Mouse (Mus musculus) heart, embryonic 16.5 days (tissue): ENCODE results near the gene Capn13. TPM values are rescaled to one million over a fixed set of nuclear protein-coding genes. Genes with fewer than 3 reads are reported as not detected.

Source experiments
- ATAC-seq: fragments of 200-750 bp; cut with Nextera tagmentation; replicated peaks from 2 replicates; pipeline ENCODE4 v1.8.0; 2017; ENCODE audit warnings: moderate number of reproducible peaks; ENCODE audit not compliant: insufficient read depth, low FRiP score; ENCODE audit errors: extremely low read depth
- H3K27ac ChIP-seq: fragments of 300-500 bp; sonication (generic); 2 replicates; pipeline ENCODE4 v1.5.1; 2014; ENCODE audit warnings: mild to moderate bottlenecking, low read length, control low read depth, moderate library complexity
- H3K27me3 ChIP-seq: fragments of 300-500 bp; sonication (generic); 2 replicates; pipeline ENCODE4 v1.6.1; 2014; ENCODE audit warnings: low read length, mixed read lengths; ENCODE audit not compliant: control insufficient read depth, insufficient read depth
- H3K36me3 ChIP-seq: fragments of 300-500 bp; sonication (generic); 2 replicates; pipeline ENCODE4 v1.6.1; 2014; ENCODE audit not compliant: control insufficient read depth, insufficient read depth
- H3K4me1 ChIP-seq: fragments of 300-500 bp; sonication (generic); 2 replicates; pipeline ENCODE4 v1.6.1; 2014; ENCODE audit warnings: low read length, mixed read lengths; ENCODE audit not compliant: control insufficient read depth, insufficient read depth
- H3K4me2 ChIP-seq: fragments of 300-500 bp; sonication (generic); 2 replicates; pipeline ENCODE4 v1.6.1; 2014; ENCODE audit warnings: low read depth, mild to moderate bottlenecking, control low read depth, low read length
- H3K4me3 ChIP-seq: fragments of 300-500 bp; sonication (generic); 2 replicates; pipeline ENCODE4 v1.5.1; 2014; ENCODE audit warnings: mild to moderate bottlenecking, control low read depth, low read length
- H3K9ac ChIP-seq: fragments of 300-500 bp; sonication (generic); 2 replicates; pipeline ENCODE4 v1.6.1; 2014; ENCODE audit warnings: low read length, control low read depth
- H3K9me3 ChIP-seq: fragments of 300-500 bp; sonication (generic); replicated peaks from 2 replicates; pipeline ENCODE4 v1.6.1; 2016; ENCODE audit warnings: low read length; ENCODE audit not compliant: control insufficient read depth
- WGBS: fragments of 180-500 bp; shearing (Covaris S2); extraction: QIAGEN DNeasy Blood & Tissue Kit; methylation state at CpG from one replicate; pipeline ENCODE4 v1.1.7; 2014; 5-methylcytosine and 5-hydroxymethylcytosine counted together
- polyA plus RNA-seq: library from polyadenylated mRNA; unstranded; fragments of >200 nt; fragmentation: Nextera tagmentation; extraction: Ambion mirVana; gene quantifications from 2 replicates; pipeline ENCODE4 v1.2.1, GENCODE M21; 2015

Gene Capn13
- polyA plus RNA-seq, 1 experiment from 2014 or later, result not detected

GRCm38 (mm10) chr17:73399136-73399535, 1.5 kb downstream of the Capn13 start:
- H3K27me3 ChIP-seq, result no peaks in the 10 kb centered on the region
- WGBS, result 56% methylated on average over 2 of the region's 2 CpGs
- H3K36me3 ChIP-seq, result no peaks in the 10 kb centered on the region
- no peak overlapping the region for H3K4me3 ChIP-seq
- H3K4me1 ChIP-seq, result no peaks in the 10 kb centered on the region
- no peak overlapping the region for H3K9ac ChIP-seq
- ATAC-seq, result no peak
- H3K27ac ChIP-seq, result no peak overlapping the region
- H3K4me2 ChIP-seq, result no peak overlapping the region
- no peaks in the 10 kb centered on the region for H3K9me3 ChIP-seq

GRCm38 (mm10) chr17:73393361-73393760, 7.3 kb downstream of the Capn13 start:
- Histone ChIP-seq H3K27me3 (no peaks in the 10 kb centered on the region), H3K4me2 (no peak overlapping the region), H3K4me1 (peaks cover 3% of the 10 kb centered on the region), H3K36me3 (no peaks in the 10 kb centered on the region), H3K27ac (no peak overlapping the region), H3K9me3 (no peaks in the 10 kb centered on the region), H3K9ac (no peak overlapping the region), H3K4me3 (no peak overlapping the region)
- 54% methylated on average over 1 of the region's 1 CpGs for WGBS
- ATAC-seq, result no peak

- Histone ChIP-seq H3K9ac (no peak overlapping the region), H3K27me3 (no peaks in the 10 kb centered on the region), H3K9me3 (no peaks in the 10 kb centered on the region), H3K4me3 (no peak overlapping the region), H3K27ac (no peak overlapping the region), H3K4me1 (peaks cover 3% of the 10 kb centered on the region), H3K36me3 (no peaks in the 10 kb centered on the region), H3K4me2 (no peak overlapping the region)
- WGBS, result 49% methylated on average over 4 of the region's 4 CpGs
- ATAC-seq, result peak; percentile 32; the same call in 1 of the 2 replicates
These were observed 8.9 kb downstream of the Capn13 start for GRCm38 (mm10) chr17:73391771-73392170.

GRCm38 (mm10) chr17:73390191-73391089, 10.2 kb downstream of the Capn13 start:
- ATAC-seq, result no peak
- 69% methylated on average over 7 of the region's 7 CpGs for WGBS
- H3K27me3 ChIP-seq, result no peaks in the 10 kb centered on the region
- H3K9me3 ChIP-seq, result no peaks in the 10 kb centered on the region
- H3K27ac ChIP-seq, result no peak overlapping the region
- no peaks in the 10 kb centered on the region for H3K36me3 ChIP-seq
- no peak overlapping the region for H3K4me3 ChIP-seq
- H3K4me1 ChIP-seq, result peaks cover 3% of the 10 kb centered on the region
- no peak overlapping the region for H3K4me2 ChIP-seq
- no peak overlapping the region for H3K9ac ChIP-seq

- ATAC-seq, result no peak
- no peaks in the 10 kb centered on the region for H3K27me3 ChIP-seq
- WGBS, result 80% methylated on average over 3 of the region's 3 CpGs
- no peaks in the 10 kb centered on the region for H3K36me3 ChIP-seq
- no peaks in the 10 kb centered on the region for H3K9me3 ChIP-seq
- H3K4me1 ChIP-seq, result peaks cover 3% of the 10 kb centered on the region
- no peak overlapping the region for H3K4me2 ChIP-seq
- no peak overlapping the region for H3K27ac ChIP-seq
- H3K4me3 ChIP-seq, result no peak overlapping the region
- H3K9ac ChIP-seq, result no peak overlapping the region
These were observed 11.3 kb downstream of the Capn13 start for GRCm38 (mm10) chr17:73389336-73389735.

GRCm38 (mm10) chr17:73386581-73386980, 14.1 kb downstream of the Capn13 start:
- Histone ChIP-seq H3K4me3 (no peak overlapping the region), H3K9me3 (no peaks in the 10 kb centered on the region), H3K27ac (no peak overlapping the region), H3K27me3 (no peaks in the 10 kb centered on the region), H3K4me2 (no peak overlapping the region), H3K36me3 (no peaks in the 10 kb centered on the region), H3K4me1 (no peaks in the 10 kb centered on the region; the same call in 1 of the 2 replicates), H3K9ac (no peak overlapping the region)
- no peak for ATAC-seq
- WGBS, result 79% methylated on average over 2 of the region's 2 CpGs

- Histone ChIP-seq H3K27ac (no peak overlapping the region), H3K27me3 (no peaks in the 10 kb centered on the region), H3K36me3 (no peaks in the 10 kb centered on the region), H3K4me1 (no peaks in the 10 kb centered on the region), H3K4me3 (no peak overlapping the region), H3K9me3 (no peaks in the 10 kb centered on the region), H3K4me2 (no peak overlapping the region), H3K9ac (no peak overlapping the region)
- no peak for ATAC-seq
- WGBS, result 70% methylated on average over 3 of the region's 3 CpGs
These were observed 14.7 kb downstream of the Capn13 start for GRCm38 (mm10) chr17:73385940-73386339.

GRCm38 (mm10) chr17:73382327-73383014, 18.2 kb downstream of the Capn13 start:
- Histone ChIP-seq H3K27ac (no peak overlapping the region), H3K9me3 (no peaks in the 10 kb centered on the region), H3K4me2 (no peak overlapping the region), H3K4me1 (no peaks in the 10 kb centered on the region), H3K4me3 (no peak overlapping the region), H3K9ac (no peak overlapping the region), H3K27me3 (no peaks in the 10 kb centered on the region), H3K36me3 (no peaks in the 10 kb centered on the region)
- WGBS, result 67% methylated on average over 9 of the region's 9 CpGs
- no peak for ATAC-seq

- Histone ChIP-seq H3K36me3 (no peaks in the 10 kb centered on the region), H3K9me3 (no peaks in the 10 kb centered on the region), H3K27ac (no peak overlapping the region), H3K4me1 (no peaks in the 10 kb centered on the region), H3K9ac (no peak overlapping the region), H3K4me3 (no peak overlapping the region), H3K27me3 (no peaks in the 10 kb centered on the region), H3K4me2 (no peak overlapping the region)
- ATAC-seq, result no peak
- 91% methylated on average over 3 of the region's 3 CpGs for WGBS
These were observed 19.0 kb downstream of the Capn13 start for GRCm38 (mm10) chr17:73381681-73382080.
